Mouse (Mus musculus): Measurements from ENCODE around the gene Rrp15. TPM values are rescaled to one million over a fixed set of nuclear protein-coding genes. Genes with fewer than 3 reads are reported as not detected.

The Rrp15 gene
- polyA plus RNA-seq, 1 experiment from 2014 or later, result 94.1 TPM

GRCm38 (mm10) chr1:186674621-186675020, 74.5 kb downstream of the Rrp15 start:
- H3K9ac ChIP-seq (ENCODE audit: low read length), result no peak overlapping the region
- H3K4me2 ChIP-seq (ENCODE audit: low read depth, severe bottlenecking), result no peak overlapping the region
- no peaks in the 10 kb centered on the region for H3K36me3 ChIP-seq (ENCODE audit: control insufficient read depth, insufficient read depth, low read length)
- no peaks in the 10 kb centered on the region for H3K9me3 ChIP-seq (ENCODE audit: control insufficient read depth, low read length)
- H3K27ac ChIP-seq (replicated peaks; ENCODE audit: low read depth, low read length), result no peak overlapping the region
- H3K4me1 ChIP-seq (ENCODE audit: control insufficient read depth, insufficient read depth, low read length), result no peaks in the 10 kb centered on the region; the same call in 1 of the 2 replicates
- 84% methylated on average over 3 of the region's 3 CpGs for WGBS
- DNase-seq (ENCODE audit: low spot score) (no peak), ATAC-seq (ENCODE audit: insufficient number of reproducible peaks, low FRiP score, low TSS enrichment, low read depth) (no peak)
- no peak overlapping the region for H3K4me3 ChIP-seq (ENCODE audit: low read depth, low read length)
- no peaks in the 10 kb centered on the region for H3K27me3 ChIP-seq (ENCODE audit: control insufficient read depth, insufficient read depth, low read length)

- Histone ChIP-seq H3K4me1 (ENCODE audit: control insufficient read depth, insufficient read depth, low read length) (no peaks in the 10 kb centered on the region; the same call in 1 of the 2 replicates), H3K36me3 (ENCODE audit: control insufficient read depth, insufficient read depth, low read length) (no peaks in the 10 kb centered on the region), H3K9me3 (ENCODE audit: control insufficient read depth, low read length) (no peaks in the 10 kb centered on the region), H3K4me3 (ENCODE audit: low read depth, low read length) (no peak overlapping the region), H3K4me2 (ENCODE audit: low read depth, severe bottlenecking) (no peak overlapping the region), H3K9ac (ENCODE audit: low read length) (no peak overlapping the region), H3K27ac (replicated peaks; ENCODE audit: low read depth, low read length) (no peak overlapping the region), H3K27me3 (ENCODE audit: control insufficient read depth, insufficient read depth, low read length) (no peaks in the 10 kb centered on the region)
- WGBS, result 76% methylated on average over 4 of the region's 4 CpGs
- DNase-seq (ENCODE audit: low spot score), result no peak
- no peak for ATAC-seq (ENCODE audit: insufficient number of reproducible peaks, low FRiP score, low TSS enrichment, low read depth)
Measured at GRCm38 (mm10) chr1:186673166-186673565, 76.0 kb downstream of the Rrp15 start.

Other genes starting within 250 kb of the Rrp15 start
- 45.0 and 52.1 TPM in 2 replicates for gene Tgfb2, start 43.4 kb downstream of the Rrp15 start, polyA plus RNA-seq (2014; fragmentation: Nextera tagmentation; extraction: Ambion mirVana)
- 0.11 and 0.14 TPM in 2 replicates for gene D1Pas1, start 218.1 kb upstream of the Rrp15 start, polyA plus RNA-seq (2014; fragmentation: Nextera tagmentation; extraction: Ambion mirVana)

Measured in limb, embryonic 11.5 days (tissue).